Mouse (Mus musculus): ENCODE measurements around the gene Grn.

- TF ChIP-seq CTCF (IDR thresholded peaks at IDR 0.05; ENCODE audit: control insufficient read depth, insufficient read depth, insufficient replicate concordance, low read depth, low read length), result no peak
- peak; percentile 78 for TF ChIP-seq POLR2A (IDR thresholded peaks at IDR 0.05; ENCODE audit: control insufficient read depth, low read depth, low read length)
Observed at GRCm38 (mm10) chr11:102399610-102400072, 30.5 kb upstream of the Grn start.
